Mouse (Mus musculus) CD8-positive naive resting alpha-beta T cell, adult 2 months (primary cell): ENCODE data around the gene Cpxcr1.

Experiments
- DNase-seq, 2 experiments: peaks; one replicate each; pipeline ENCODE4 v3.0.0; 2022; ENCODE audit warnings: low read depth in 2 of 2, low spot score in 2 of 2

Cpxcr1 gene

GRCm38 (mm10) chrX:116448644-116449043 lies at the start of gene Cpxcr1:
Gene Cpxcr1, plus strand, starts transcription at chrX:116448944.
- no peak for DNase-seq
